In genomic region chr2:60230361-60230760, GRCm38 (mm10) we compare ENCODE assay signal across 14 mouse cellular contexts.
"Had no signal": no experiment of that assay in that cellular context is flagged by ENCODE, and none has a peak within 500 bp of the region (broad histone marks: within the 10 kb centered on the region; RNA-seq: fewer than 3 reads in every experiment).

No protein-coding gene starts in this region.

- H3K4me3 ChIP-seq: megakaryocyte, embryonic 14.5 days; midbrain, embryonic 13.5 days; midbrain, embryonic 15.5 days; neural tube, embryonic 12.5 days; stomach, embryonic 15.5 days had no signal

- H3K9me3 ChIP-seq: megakaryocyte, embryonic 14.5 days; midbrain, embryonic 13.5 days; midbrain, embryonic 15.5 days; neural tube, embryonic 12.5 days; stomach, embryonic 15.5 days had no signal

- H3K4me1 ChIP-seq: midbrain, embryonic 13.5 days; midbrain, embryonic 15.5 days; neural tube, embryonic 12.5 days; stomach, embryonic 15.5 days had no signal

- H3K27ac ChIP-seq: midbrain, embryonic 13.5 days; midbrain, embryonic 15.5 days; neural tube, embryonic 12.5 days; stomach, embryonic 15.5 days; stomach, postnatal 0 days had no signal

- DNase-seq: lung, adult 18-20 months; lung, embryonic 14.5 days; lung, postnatal 10 days; lung, postnatal 4 days; right cerebral cortex, postnatal 14 days; thymus, adult 2 months; thymus, postnatal 25 days; thymus, postnatal 4 days had no signal

- H3K27me3 ChIP-seq: megakaryocyte, embryonic 14.5 days; midbrain, embryonic 13.5 days; midbrain, embryonic 15.5 days; neural tube, embryonic 12.5 days; stomach, embryonic 15.5 days had no signal

- ATAC-seq: midbrain, embryonic 13.5 days; midbrain, embryonic 15.5 days had no signal
